25 mouse cellular contexts compared by ENCODE assay signal in genomic region chr6:60944621-60945020, GRCm38 (mm10). TPM values are rescaled to one million over a fixed set of nuclear protein-coding genes. Genes with fewer than 3 reads are reported as not detected.
DNase-seq lines count a peak whose midpoint lies in the region; ATAC-seq and TF ChIP-seq lines count a peak whose summit lies in the region.
"Had no signal": no experiment of that assay in that cellular context is flagged by ENCODE, and none has a peak within 500 bp of the region (broad histone marks: within the 10 kb centered on the region; RNA-seq: fewer than 3 reads in every experiment).

No protein-coding gene starts in this region.

- no peaks in the 10 kb centered on the region for H3K9me3 ChIP-seq in kidney, embryonic 14.5 days (ENCODE audit: control insufficient read depth, low read length)
- H3K9me3 ChIP-seq in megakaryocyte, embryonic 14.5 days: no peaks in the 10 kb centered on the region
- no peaks in the 10 kb centered on the region for H3K9me3 ChIP-seq in liver, embryonic 14.5 days (ENCODE audit: control insufficient read depth, low read length)
- no peaks in the 10 kb centered on the region for H3K9me3 ChIP-seq in hindbrain, embryonic 16.5 days (ENCODE audit: control insufficient read depth, low read length)
- H3K9me3 ChIP-seq: forebrain, embryonic 13.5 days; limb, embryonic 12.5 days; midbrain, embryonic 13.5 days; neural tube, embryonic 13.5 days had no signal

- 0 out of 2 replicates have a peak overlapping the region, but pooled peaks have one; percentile 2 for H3K4me2 ChIP-seq in kidney, embryonic 14.5 days (replicated peaks; ENCODE audit: low read depth, low read length)
- peak overlapping the region; percentile 0 for H3K4me2 ChIP-seq in liver, embryonic 14.5 days (ENCODE audit: low read depth)
- H3K4me2 ChIP-seq in hindbrain, embryonic 16.5 days (ENCODE audit: low read length): no peak overlapping the region
- H3K4me2 ChIP-seq: forebrain, embryonic 13.5 days; limb, embryonic 12.5 days; midbrain, embryonic 13.5 days; neural tube, embryonic 13.5 days had no signal

- 73% methylated on average over 9 of the region's 9 CpGs for WGBS in kidney, embryonic 14.5 days
- 14% methylated on average over 9 of the region's 9 CpGs for WGBS in liver, embryonic 14.5 days (ENCODE audit: insufficient replicate concordance)
- 86% methylated on average over 9 of the region's 9 CpGs for WGBS in hindbrain, embryonic 16.5 days

- H3K27ac ChIP-seq in kidney, embryonic 14.5 days (ENCODE audit: low read depth, low read length): no peak overlapping the region
- no peak overlapping the region for H3K27ac ChIP-seq in liver, embryonic 14.5 days
- no peak overlapping the region for H3K27ac ChIP-seq in hindbrain, embryonic 16.5 days (ENCODE audit: low read depth, low read length)
- H3K27ac ChIP-seq: forebrain, embryonic 13.5 days; heart, adult 2 months; limb, embryonic 12.5 days; midbrain, embryonic 13.5 days; neural tube, embryonic 13.5 days had no signal

- H3K27me3 ChIP-seq in kidney, embryonic 14.5 days (ENCODE audit: control insufficient read depth, insufficient read depth, low read length): no peaks in the 10 kb centered on the region
- H3K27me3 ChIP-seq in megakaryocyte, embryonic 14.5 days (replicated peaks): no peaks in the 10 kb centered on the region
- H3K27me3 ChIP-seq in liver, embryonic 14.5 days (ENCODE audit: control insufficient read depth, insufficient read depth, low read length): no peaks in the 10 kb centered on the region
- no peaks in the 10 kb centered on the region for H3K27me3 ChIP-seq in hindbrain, embryonic 16.5 days (replicated peaks; ENCODE audit: control insufficient read depth, insufficient read depth, low read length)
- H3K27me3 ChIP-seq: CH12.LX; forebrain, embryonic 13.5 days; limb, embryonic 12.5 days; midbrain, embryonic 13.5 days; neural tube, embryonic 13.5 days had no signal

- H3K36me3 ChIP-seq in kidney, embryonic 14.5 days (ENCODE audit: control insufficient read depth, insufficient read depth, low read length): no peaks in the 10 kb centered on the region
- peaks cover 8% of the 10 kb centered on the region for H3K36me3 ChIP-seq in megakaryocyte, embryonic 14.5 days (replicated peaks; ENCODE audit: low read length)
- no peaks in the 10 kb centered on the region for H3K36me3 ChIP-seq in liver, embryonic 14.5 days (replicated peaks; ENCODE audit: control insufficient read depth, insufficient read depth, low read depth)
- no peaks in the 10 kb centered on the region for H3K36me3 ChIP-seq in hindbrain, embryonic 16.5 days (ENCODE audit: control insufficient read depth, insufficient read depth, low read length)
- H3K36me3 ChIP-seq: limb, embryonic 12.5 days; midbrain, embryonic 13.5 days; neural tube, embryonic 13.5 days had no signal

- no peak for DNase-seq in kidney, adult 11 months
- no peak for DNase-seq in liver, embryonic 14.5 days (ENCODE audit: low read depth in 3 of 3, low spot score in 3 of 3)
- no peak for DNase-seq in cerebellum, postnatal 4 days (ENCODE audit: low spot score in 2 of 2)
- DNase-seq: adrenal gland, postnatal 14 days; cerebellum, adult 11-12 months; cerebellum, postnatal 14 days; gastrocnemius, postnatal 14 days; heart, adult 2 months; kidney, adult 2 months; kidney, postnatal 36 days; layer of hippocampus, adult 9-11 months; lung, postnatal 14 days; right cerebral cortex, adult 18-20 months; thymus, postnatal 36 days had no signal

- ATAC-seq in kidney, embryonic 14.5 days (ENCODE audit: low FRiP score, low TSS enrichment): no peak
- ATAC-seq in megakaryocyte, adult 5-6 weeks (ENCODE audit: poor library complexity, severe bottlenecking): no peak
- ATAC-seq in liver, embryonic 14.5 days (ENCODE audit: insufficient read depth): 0 out of 2 replicates have a peak, but pooled peaks have one; percentile 33
- no peak for ATAC-seq in hindbrain, embryonic 16.5 days
- ATAC-seq: forebrain, embryonic 13.5 days; midbrain, embryonic 13.5 days had no signal

- H3K4me3 ChIP-seq in kidney, embryonic 14.5 days (ENCODE audit: low read length): peak overlapping the region; percentile 7; the same call in 1 of the 2 replicates
- H3K4me3 ChIP-seq in megakaryocyte, embryonic 14.5 days (replicated peaks): peak overlapping the region; percentile 94
- peak overlapping the region in 1 of 2 experiments; percentile 42; a peak in 2 of 4 replicates for H3K4me3 ChIP-seq in liver, embryonic 14.5 days (ENCODE audit: insufficient read depth in 1 of 2, low read depth in 2 of 2, low read length in 2 of 2)
- H3K4me3 ChIP-seq in hindbrain, embryonic 16.5 days (ENCODE audit: low read length): no peak overlapping the region
- H3K4me3 ChIP-seq: forebrain, embryonic 13.5 days; heart, adult 2 months; limb, embryonic 12.5 days; midbrain, embryonic 13.5 days; neural tube, embryonic 13.5 days had no signal

- H3K4me1 ChIP-seq in kidney, embryonic 14.5 days (ENCODE audit: control insufficient read depth, insufficient read depth, low read length): no peaks in the 10 kb centered on the region
- peaks cover 54% of the 10 kb centered on the region for H3K4me1 ChIP-seq in megakaryocyte, embryonic 14.5 days
- peaks cover 0 to 15% of the 10 kb centered on the region in 2 experiments; a peak in 2 of 4 replicates for H3K4me1 ChIP-seq in liver, embryonic 14.5 days (replicated peaks; ENCODE audit: control insufficient read depth in 2 of 2, insufficient read depth in 2 of 2, low read length in 1 of 2)
- H3K4me1 ChIP-seq in hindbrain, embryonic 16.5 days (ENCODE audit: control insufficient read depth, insufficient read depth, low read depth, low read length): no peaks in the 10 kb centered on the region
- H3K4me1 ChIP-seq: forebrain, embryonic 13.5 days; limb, embryonic 12.5 days; midbrain, embryonic 13.5 days; neural tube, embryonic 13.5 days had no signal

- no peak for TF ChIP-seq CTCF in liver, embryonic 14.5 days (IDR thresholded peaks at IDR 0.05; ENCODE audit: low read depth)

- TF ChIP-seq EP300 in liver, embryonic 14.5 days (IDR thresholded peaks at IDR 0.05; ENCODE audit: low read depth): no peak

- no peak overlapping the region for H3K9ac ChIP-seq in kidney, embryonic 14.5 days (ENCODE audit: low read depth, low read length)
- H3K9ac ChIP-seq in liver, embryonic 14.5 days (replicated peaks): no peak overlapping the region
- H3K9ac ChIP-seq in hindbrain, embryonic 16.5 days (ENCODE audit: low read depth, low read length): no peak overlapping the region
- H3K9ac ChIP-seq: forebrain, embryonic 13.5 days; limb, embryonic 12.5 days; midbrain, embryonic 13.5 days; neural tube, embryonic 13.5 days had no signal

RNA-seq across cellular contexts. Expression of gene Mmrn1, which starts 19.8 kb away (rescaled TPM):
- 4.6 and 7.3 TPM in 2 replicates for polyA plus RNA-seq in kidney, embryonic 14.5 days (2014; fragmentation: Nextera tagmentation; extraction: Ambion mirVana)
- polyA plus RNA-seq in megakaryocyte, embryonic 14.5 days (2012; ENCODE audit: insufficient read depth, low replicate concordance): 2.7 and 7.1 TPM in 2 replicates
- total RNA-seq in megakaryocyte, adult 5-6 weeks (2015): not detected in 2 replicates
- total RNA-seq in megakaryocyte, adult 5-6 weeks (2017): not detected in 2 replicates
- polyA plus RNA-seq in liver, embryonic 14.5 days (2012; rRNA removed): 2.0 and 2.9 TPM in 2 replicates
- polyA plus RNA-seq in liver, embryonic 14.5 days (2014; fragmentation: Nextera tagmentation; extraction: Ambion mirVana): 5.0 and 6.9 TPM in 2 replicates
- polyA plus RNA-seq in hindbrain, embryonic 16.5 days (2015; fragmentation: Nextera tagmentation; extraction: Ambion mirVana): 1.1 and 2.0 TPM in 2 replicates
- total RNA-seq: CH12.LX; left cerebral cortex, adult 8-10 months; MEL had no signal
